Mouse (Mus musculus) limb, embryonic 11.5 days (tissue): ENCODE data around the gene Dusp11. TPM values are rescaled to one million over a fixed set of nuclear protein-coding genes. Genes with fewer than 3 reads are reported as not detected.
A peak's percentile ranks its signal among the peaks of the same experiment; 100 is the strongest.
"Not testable (repeated sequence)": the region's sequence is repeated elsewhere in the genome, so short reads cannot be mapped to it uniquely, and the experiment has no call there.

Source experiments
- ATAC-seq: fragments of 200-750 bp; cut with Nextera tagmentation; 2 replicates; pipeline ENCODE4 v1.8.0; 2017; ENCODE audit warnings: low read depth; ENCODE audit not compliant: insufficient number of reproducible peaks, low FRiP score, low TSS enrichment
- DNase-seq: peaks from one replicate; pipeline ENCODE4 v3.0.0-alpha.2; 2015; ENCODE audit warnings: low spot score
- H3K27ac ChIP-seq: fragments of 300-500 bp; sonication (generic); replicated peaks from 2 replicates; pipeline ENCODE4 v1.5.1; 2014; ENCODE audit warnings: low read depth, mild to moderate bottlenecking, low read length
- H3K27me3 ChIP-seq: fragments of 300-500 bp; sonication (generic); 2 replicates; pipeline ENCODE4 v1.6.1; 2014; ENCODE audit warnings: mild to moderate bottlenecking, low read length, mixed read lengths; ENCODE audit not compliant: control insufficient read depth, insufficient read depth
- H3K36me3 ChIP-seq: fragments of 300-500 bp; sonication (generic); 2 replicates; pipeline ENCODE4 v1.6.1; 2014; ENCODE audit warnings: mild to moderate bottlenecking, low read length, moderate library complexity, mixed read lengths; ENCODE audit not compliant: control insufficient read depth, insufficient read depth
- H3K4me1 ChIP-seq: fragments of 300-500 bp; sonication (generic); 2 replicates; pipeline ENCODE4 v1.6.1; 2014; ENCODE audit warnings: low read length, mixed read lengths; ENCODE audit not compliant: control insufficient read depth, insufficient read depth
- H3K4me2 ChIP-seq: fragments of 300-500 bp; sonication (generic); 2 replicates; pipeline ENCODE4 v1.6.1; 2014; ENCODE audit warnings: low read depth, mild to moderate bottlenecking, moderate library complexity; ENCODE audit not compliant: severe bottlenecking
- H3K4me3 ChIP-seq: fragments of 300-500 bp; sonication (generic); 2 replicates; pipeline ENCODE4 v1.5.1; 2014; ENCODE audit warnings: low read depth, low read length
- H3K9ac ChIP-seq: fragments of 300-500 bp; sonication (generic); 2 replicates; pipeline ENCODE4 v1.6.1; 2014; ENCODE audit warnings: mild to moderate bottlenecking, low read length
- H3K9me3 ChIP-seq: fragments of 300-500 bp; sonication (generic); 2 replicates; pipeline ENCODE4 v1.6.1; 2016; ENCODE audit warnings: low read length; ENCODE audit not compliant: control insufficient read depth
- WGBS: fragments of 180-500 bp; shearing (Covaris S2); extraction: QIAGEN DNeasy Blood & Tissue Kit; methylation state at CpG from one replicate; pipeline ENCODE4 v1.1.7; 2014; 5-methylcytosine and 5-hydroxymethylcytosine counted together
- polyA plus RNA-seq: library from polyadenylated mRNA; unstranded; fragments of >200 nt; fragmentation: Nextera tagmentation; extraction: Ambion mirVana; gene quantifications from 2 replicates; pipeline ENCODE4 v1.2.1, GENCODE M21; 2014

Gene Dusp11
- polyA plus RNA-seq, 1 experiment from 2014 or later = 44.7 TPM

DNA sequence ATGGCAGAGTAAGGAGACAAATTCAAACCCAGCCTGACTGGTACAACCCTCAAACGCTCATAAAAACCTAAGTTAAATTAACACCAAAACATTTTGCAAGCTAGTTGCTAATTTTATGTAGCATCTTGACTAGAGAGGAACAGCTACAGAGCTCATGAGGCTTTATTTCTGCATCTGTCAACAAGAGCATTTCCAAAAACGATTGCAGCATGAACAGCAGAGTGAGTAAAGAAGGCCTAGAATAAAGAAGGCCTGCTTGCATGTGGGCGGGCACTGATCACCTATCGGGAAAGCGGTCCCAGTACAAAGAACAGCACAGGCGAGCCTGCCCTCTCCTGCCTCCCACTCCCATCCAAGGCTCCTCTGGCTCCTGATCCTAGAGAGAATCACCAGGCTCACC, 12.9 kb downstream of the Dusp11 start:
- Histone ChIP-seq H3K36me3 (peaks cover 11% of the 10 kb centered on the region), H3K9ac (no peak overlapping the region), H3K4me2 (no peak overlapping the region), H3K4me3 (no peak overlapping the region), H3K27me3 (no peaks in the 10 kb centered on the region), H3K27ac (no peak overlapping the region), H3K4me1 (no peaks in the 10 kb centered on the region), H3K9me3 (no peaks in the 10 kb centered on the region)
- DNase-seq (no peak), ATAC-seq (no peak)
- WGBS = 87% methylated on average over 6 of the region's 6 CpGs

- H3K9ac ChIP-seq = no peak overlapping the region
- WGBS = 96% methylated on average over 3 of the region's 3 CpGs
- H3K4me1 ChIP-seq = no peaks in the 10 kb centered on the region
- no peak overlapping the region for H3K4me3 ChIP-seq
- no peaks in the 10 kb centered on the region for H3K27me3 ChIP-seq
- ATAC-seq (no peak), DNase-seq (no peak)
- H3K4me2 ChIP-seq = no peak overlapping the region
- H3K36me3 ChIP-seq = peaks cover 11% of the 10 kb centered on the region; the same call in 1 of the 2 replicates
- H3K27ac ChIP-seq = no peak overlapping the region
- no peaks in the 10 kb centered on the region for H3K9me3 ChIP-seq
Observed at GRCm38 (mm10) chr6:85942469-85942868, 19.0 kb downstream of the Dusp11 start.

DNA sequence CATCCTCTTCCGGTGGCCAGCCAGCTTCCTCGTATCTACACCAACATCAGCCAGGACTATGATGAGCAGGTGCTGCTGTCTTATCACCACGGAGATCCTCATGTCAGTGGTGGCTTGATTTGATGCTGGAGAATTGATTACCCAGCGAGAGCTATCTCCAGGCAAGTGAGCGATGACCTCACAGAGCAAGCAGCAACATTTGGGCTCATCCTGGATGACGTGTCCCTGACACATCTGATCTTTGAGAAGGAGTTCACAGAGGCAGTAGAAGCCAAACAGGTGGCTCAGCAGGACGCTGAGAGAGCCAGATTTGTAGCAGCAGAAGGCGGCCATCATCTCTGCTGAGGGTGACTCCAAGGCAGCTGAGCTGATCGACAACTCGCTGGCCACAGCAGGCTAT, 22.8 kb downstream of the Dusp11 start:
- no peaks in the 10 kb centered on the region for H3K9me3 ChIP-seq
- WGBS = 73% methylated on average over 10 of the region's 10 CpGs
- H3K27me3 ChIP-seq = no peaks in the 10 kb centered on the region
- no peaks in the 10 kb centered on the region for H3K4me1 ChIP-seq
- no peak overlapping the region for H3K9ac ChIP-seq
- H3K27ac ChIP-seq = no peak overlapping the region
- H3K4me2 ChIP-seq = no peak overlapping the region
- no peak for DNase-seq
- no peak for ATAC-seq
- H3K4me3 ChIP-seq = no peak overlapping the region
- no peaks in the 10 kb centered on the region; the same call in 1 of the 2 replicates for H3K36me3 ChIP-seq

GRCm38 (mm10) chr6:85936508-85937465, 24.7 kb downstream of the Dusp11 start:
- not testable (repeated sequence) for H3K27me3 ChIP-seq, H3K36me3 ChIP-seq, H3K9me3 ChIP-seq, H3K27ac ChIP-seq, H3K4me1 ChIP-seq
- peak overlapping the region; percentile 52 for H3K9ac ChIP-seq
- H3K4me2 ChIP-seq = peak overlapping the region; percentile 41
- 2% methylated on average over 45 of the region's 50 CpGs for WGBS
- H3K4me3 ChIP-seq = peak overlapping the region; percentile 35
- DNase-seq (peak; percentile 78), ATAC-seq (peak; percentile 91)

DNA sequence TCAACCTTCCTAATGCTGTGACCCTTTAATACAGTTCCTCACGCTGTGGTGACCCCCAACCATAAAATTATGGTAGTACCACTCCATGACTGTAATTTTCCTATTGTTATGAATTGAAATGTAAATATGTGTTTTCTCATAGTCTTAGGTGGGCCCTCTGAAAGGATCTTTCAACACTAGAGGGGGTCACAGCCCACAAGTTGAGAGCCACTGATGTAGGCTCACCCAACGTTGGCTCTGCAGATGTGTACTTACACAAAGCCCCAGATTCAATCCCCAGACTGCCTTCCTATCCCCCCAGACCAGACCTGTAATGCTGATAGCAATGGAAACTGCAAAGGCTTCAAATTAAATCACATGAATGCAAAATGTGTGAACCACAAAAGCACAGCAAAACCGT, 25.8 kb downstream of the Dusp11 start:
- no peak overlapping the region for H3K4me2 ChIP-seq
- no peaks in the 10 kb centered on the region for H3K27me3 ChIP-seq
- no peak overlapping the region for H3K9ac ChIP-seq
- no peaks in the 10 kb centered on the region for H3K36me3 ChIP-seq
- 68% methylated on average over 3 of the region's 3 CpGs for WGBS
- DNase-seq = no peak
- H3K9me3 ChIP-seq = no peaks in the 10 kb centered on the region
- H3K4me3 ChIP-seq = no peak overlapping the region
- H3K4me1 ChIP-seq = no peaks in the 10 kb centered on the region
- ATAC-seq = no peak
- H3K27ac ChIP-seq = no peak overlapping the region

GRCm38 (mm10) chr6:85934047-85934446, 27.4 kb downstream of the Dusp11 start:
- H3K4me3 ChIP-seq = no peak overlapping the region
- H3K27me3 ChIP-seq = no peaks in the 10 kb centered on the region
- no peaks in the 10 kb centered on the region for H3K9me3 ChIP-seq
- no peak overlapping the region for H3K27ac ChIP-seq
- 87% methylated on average over 8 of the region's 8 CpGs for WGBS
- ATAC-seq (no peak), DNase-seq (no peak)
- peaks cover 3% of the 10 kb centered on the region; the same call in 1 of the 2 replicates for H3K36me3 ChIP-seq
- no peak overlapping the region for H3K9ac ChIP-seq
- no peaks in the 10 kb centered on the region for H3K4me1 ChIP-seq
- H3K4me2 ChIP-seq = no peak overlapping the region

- 88% methylated on average over 1 of the region's 1 CpGs for whole genome bisulfite sequencing
- Histone ChIP-seq H3K36me3 (peaks cover 8% of the 10 kb centered on the region), H3K4me1 (no peaks in the 10 kb centered on the region), H3K27ac (no peak overlapping the region), H3K27me3 (no peaks in the 10 kb centered on the region), H3K4me2 (no peak overlapping the region), H3K9ac (no peak overlapping the region), H3K4me3 (no peak overlapping the region), H3K9me3 (no peaks in the 10 kb centered on the region)
- no peak for DNase-seq
- no peak for ATAC-seq
Observed at GRCm38 (mm10) chr6:85929312-85929711, 32.2 kb downstream of the Dusp11 start.

DNA sequence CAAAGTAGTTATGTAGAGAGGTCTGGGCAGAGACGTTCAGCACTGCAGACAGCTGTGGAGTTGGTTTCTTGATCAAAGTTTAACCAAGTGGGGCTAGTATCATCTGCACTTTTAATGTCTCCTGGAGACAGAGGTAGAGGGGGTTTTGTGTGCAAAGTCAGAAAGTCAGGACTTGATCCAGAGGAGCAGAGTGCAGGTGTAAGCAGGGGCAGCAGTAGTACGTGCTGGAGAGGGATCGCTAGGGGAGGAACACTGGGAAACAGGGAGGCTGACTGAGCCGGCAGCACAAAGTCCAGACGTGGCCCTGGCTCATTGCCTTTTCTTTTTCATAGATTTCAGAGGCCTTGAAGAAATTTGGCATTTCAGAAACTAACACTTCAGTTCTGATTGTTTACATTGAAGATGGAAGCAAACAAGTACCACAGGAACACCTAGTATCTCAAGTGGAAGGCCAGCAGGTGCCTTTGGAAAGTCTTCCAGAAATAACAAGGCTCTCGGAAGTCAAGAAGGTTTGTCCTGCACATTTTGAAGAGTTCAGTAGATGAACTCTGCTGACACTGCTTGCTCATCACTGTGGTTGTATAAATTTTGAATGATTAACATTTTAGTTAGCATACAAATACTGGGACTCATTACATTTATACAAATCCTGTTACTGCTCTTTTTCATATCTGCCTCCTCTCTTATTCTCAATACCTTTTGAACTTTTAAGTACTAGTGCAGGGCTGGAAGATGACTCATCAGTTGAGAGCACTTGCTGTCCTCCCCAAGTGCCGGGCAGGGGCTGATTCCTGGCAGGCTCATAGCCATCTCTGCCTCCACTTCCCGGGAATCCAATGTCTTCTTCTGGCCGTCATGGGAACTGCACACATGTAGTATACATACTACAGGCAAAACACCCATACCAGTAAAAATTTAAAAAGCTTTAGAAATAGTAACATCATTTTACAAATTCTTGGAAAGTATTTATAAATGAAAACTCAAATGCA, 33.7 kb downstream of the Dusp11 start:
- no peak overlapping the region for H3K4me3 ChIP-seq
- ATAC-seq (no peak), DNase-seq (no peak)
- no peak overlapping the region for H3K4me2 ChIP-seq
- no peaks in the 10 kb centered on the region for H3K4me1 ChIP-seq
- no peak overlapping the region for H3K27ac ChIP-seq
- no peak overlapping the region for H3K9ac ChIP-seq
- peaks cover 8% of the 10 kb centered on the region for H3K36me3 ChIP-seq
- 94% methylated on average over 9 of the region's 9 CpGs for WGBS
- no peaks in the 10 kb centered on the region for H3K9me3 ChIP-seq
- H3K27me3 ChIP-seq = no peaks in the 10 kb centered on the region
